Mouse (Mus musculus) CD8-positive naive resting alpha-beta T cell, adult 2 months (primary cell): ENCODE measurements around the gene Mycbp2.

Source experiments
- DNase-seq, 2 experiments: peaks; one replicate each; pipeline ENCODE4 v3.0.0; 2022; ENCODE audit warnings: low read depth in 2 of 2, low spot score in 2 of 2

Mycbp2 gene

DNA sequence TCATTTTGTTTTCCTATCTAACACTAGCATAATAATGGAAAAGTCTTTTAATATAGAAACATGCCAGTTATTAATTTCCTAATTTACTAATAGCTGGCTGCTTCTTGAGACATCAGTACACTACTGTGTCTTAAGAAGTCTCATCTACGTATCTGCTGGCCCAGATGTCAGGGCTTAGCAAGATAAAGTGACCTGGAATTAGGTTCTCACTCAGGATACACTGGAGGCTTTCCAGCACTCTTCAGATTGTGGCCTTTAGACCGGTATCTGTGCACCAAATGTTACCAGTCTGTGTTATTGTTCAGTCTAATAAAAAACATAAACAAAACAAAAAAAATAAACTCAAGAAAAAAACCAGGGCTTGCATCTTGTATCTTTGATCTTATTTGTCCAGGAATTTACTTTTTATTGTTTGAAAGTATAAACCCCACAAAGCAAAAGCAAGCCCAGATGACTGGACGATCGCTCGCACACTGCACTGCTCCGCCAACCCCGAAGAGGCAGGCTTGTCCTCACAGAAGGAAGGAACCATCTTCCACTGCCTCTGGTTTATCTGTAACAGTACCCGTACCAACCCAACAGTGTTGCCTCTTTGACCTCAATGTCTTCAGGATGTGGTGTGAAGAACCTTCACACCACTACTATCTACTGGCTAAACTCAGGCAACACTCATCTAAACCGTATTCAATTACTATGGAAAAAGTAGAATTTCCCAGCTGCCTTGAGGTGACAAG, 269.2 kb downstream of the Mycbp2 start:
- DNase-seq, result no peak

DNA sequence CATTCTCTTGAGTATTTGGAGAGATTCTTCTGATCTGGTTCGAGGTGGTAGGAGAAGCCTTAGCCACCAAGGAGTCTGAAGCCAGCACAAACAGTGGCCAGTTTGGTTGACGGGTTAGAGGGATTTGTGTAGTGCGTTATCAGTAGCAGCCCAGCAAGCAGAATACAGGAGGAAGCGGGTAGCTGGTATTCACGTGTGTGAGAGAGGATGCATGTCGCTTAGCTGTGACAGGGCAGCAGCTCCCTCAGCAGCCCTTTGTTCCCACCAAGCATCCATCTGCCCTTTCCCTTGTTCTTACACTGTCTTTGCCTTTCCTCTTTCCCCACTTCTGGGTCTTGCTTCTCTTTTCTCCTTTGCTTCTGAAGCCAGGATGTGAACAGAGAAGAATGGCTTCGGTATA, 271.4 kb downstream of the Mycbp2 start:
- no peak for DNase-seq

DNA sequence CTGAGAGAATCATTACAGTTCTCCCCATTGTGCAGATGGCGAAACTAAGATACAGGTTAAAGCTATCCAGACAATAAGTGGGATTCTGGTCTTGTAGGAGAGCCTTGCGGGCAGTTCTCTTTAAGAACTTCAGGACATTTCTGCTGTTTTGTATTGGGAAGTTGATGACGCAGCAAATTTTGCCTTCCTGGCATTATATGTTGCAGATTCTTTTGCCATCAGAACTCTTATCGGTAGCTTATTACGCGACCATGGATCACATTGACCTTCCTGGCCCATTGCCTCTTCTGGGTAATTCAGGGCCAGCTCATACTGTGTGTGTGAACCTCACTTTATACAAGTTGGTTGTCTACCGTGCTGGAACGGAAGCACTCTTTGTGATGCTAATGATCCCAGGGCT, 272.8 kb downstream of the Mycbp2 start:
- no peak for DNase-seq

DNA sequence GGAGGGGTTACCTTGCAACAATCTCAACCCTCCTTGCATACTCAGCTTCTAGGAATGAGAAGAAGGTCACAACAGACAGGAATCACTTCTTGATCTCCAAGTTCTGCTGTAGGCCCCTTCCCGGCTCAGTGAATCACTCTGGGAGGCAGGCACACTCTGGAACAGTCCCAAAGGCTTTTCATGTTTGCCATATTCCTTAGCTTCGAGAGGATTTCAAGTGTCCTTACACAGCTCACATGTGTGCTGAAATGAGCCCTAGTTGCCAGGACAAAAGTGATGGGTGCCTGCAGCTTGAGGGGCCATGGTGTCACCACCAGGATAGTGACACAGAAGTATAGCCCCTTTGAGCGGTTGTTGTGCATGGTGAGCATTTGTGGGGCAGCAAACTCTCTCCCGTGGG, 273.9 kb downstream of the Mycbp2 start:
- no peak for DNase-seq

DNA sequence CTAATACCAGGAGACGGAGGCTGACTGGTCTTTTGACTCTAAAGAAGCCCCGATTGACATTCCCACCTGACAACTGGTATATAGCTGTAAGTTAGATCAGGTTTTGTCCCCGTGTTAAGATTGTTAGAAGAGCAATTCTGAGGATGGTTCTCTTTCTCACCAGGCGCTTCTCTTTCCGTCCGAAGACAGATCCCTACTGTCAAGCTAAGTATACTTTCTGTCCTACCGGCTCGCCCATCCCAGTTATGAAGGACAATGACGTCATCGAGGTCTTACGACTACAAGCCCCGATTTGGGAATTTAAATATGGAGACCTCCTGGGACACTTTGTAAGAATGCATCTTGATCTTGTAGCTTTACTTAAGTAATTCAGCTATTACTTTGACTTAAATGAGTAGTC, 275.1 kb downstream of the Mycbp2 start:
- no peak for DNase-seq

- DNase-seq, result no peak
Measured at GRCm38 (mm10) chr14:103070790-103071189, 275.8 kb downstream of the Mycbp2 start.

- DNase-seq, result peak; percentile 87 to 89
Measured at GRCm38 (mm10) chr14:103069864-103070611, 276.6 kb downstream of the Mycbp2 start, which contains the start of gene Cln5. Gene Cln5 (plus strand): TSS chr14:103070216.

GRCm38 (mm10) chr14:103069465-103069863, 277.1 kb downstream of the Mycbp2 start:
- no peak for DNase-seq

DNA sequence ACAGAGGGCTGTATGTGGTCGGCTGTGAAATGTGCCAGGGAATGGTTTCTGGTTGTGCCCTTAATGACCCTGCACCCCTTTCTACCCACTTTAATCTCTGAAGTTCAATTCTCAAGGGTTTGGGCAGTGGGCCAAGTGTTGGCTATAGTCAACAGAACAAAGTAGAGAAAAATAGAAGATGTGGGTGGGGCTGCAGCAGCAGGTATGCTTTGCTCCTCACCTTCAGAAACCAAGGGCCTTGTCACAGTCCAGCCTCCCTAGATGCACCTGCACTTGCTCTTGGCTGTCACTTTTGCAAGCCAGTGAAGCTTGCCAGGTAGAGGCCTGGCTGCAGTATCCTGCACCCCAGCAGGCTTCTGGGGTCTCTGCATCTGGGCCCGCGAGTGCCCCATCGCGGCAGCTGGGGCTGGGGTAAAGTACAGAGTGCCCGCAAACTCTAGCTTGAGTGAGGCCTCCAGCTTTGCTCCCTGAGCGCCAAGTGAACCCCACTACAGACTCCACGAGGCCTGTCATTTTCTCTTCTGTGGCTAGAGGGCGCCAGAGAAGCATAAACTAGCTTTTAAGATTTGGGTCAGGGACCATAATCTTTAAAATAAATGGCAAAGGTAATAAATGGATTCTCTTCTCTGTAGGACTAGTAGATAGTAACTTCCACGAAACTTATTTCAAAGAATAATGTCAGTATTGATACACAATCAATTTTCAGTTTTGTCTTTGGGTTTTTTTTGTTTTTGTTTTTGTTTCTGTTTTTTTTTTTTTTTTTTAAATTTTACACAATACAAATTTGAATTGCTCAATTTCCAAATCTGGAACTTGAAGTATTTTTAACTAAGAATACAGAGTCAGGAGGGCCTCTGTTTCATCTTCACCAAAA, 281.1 kb downstream of the Mycbp2 start:
- DNase-seq, result peak; percentile 73 to 81
